Mouse (Mus musculus): ENCODE data around the gene Lama1.

GRCm38 (mm10) chr17:67809171-67809570, 112.1 kb downstream of the Lama1 start:
- TF ChIP-seq TAL1 (IDR thresholded peaks at IDR 0.05; ENCODE audit: low read length) (no peak), GATA1 (IDR thresholded peaks at IDR 0.05; ENCODE audit: low read length) (no peak)

Data from erythroblast, embryonic 14.5 days (primary cell).